Mouse (Mus musculus): ENCODE measurements around the gene Lrrc37a. TPM values are rescaled to one million over a fixed set of nuclear protein-coding genes. Genes with fewer than 3 reads are reported as not detected.
A peak's percentile ranks its signal among the peaks of the same experiment; 100 is the strongest.

The Lrrc37a gene
- polyA plus RNA-seq, 1 experiment from 2014 or later: not detected

DNA sequence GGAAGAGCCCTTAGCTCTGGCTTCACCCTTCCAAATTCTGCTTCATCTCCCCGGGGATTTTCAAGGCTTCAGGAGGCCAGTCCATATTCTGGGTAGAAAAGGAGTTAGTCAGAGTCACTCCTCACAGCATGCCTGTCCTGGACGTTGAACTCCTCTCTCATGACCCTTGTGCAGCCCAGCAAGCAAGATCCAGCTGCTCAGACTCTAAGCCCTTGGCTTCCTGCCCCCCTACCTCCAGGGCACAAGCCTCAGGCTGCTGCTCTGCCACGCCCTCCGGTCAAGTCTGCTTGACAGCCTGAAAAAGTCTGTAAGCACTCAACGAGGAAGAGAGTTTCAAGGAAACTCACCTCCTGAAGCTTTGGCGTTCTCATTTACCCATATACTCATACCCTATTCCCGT, 97.8 kb downstream of the Lrrc37a start:
- Histone ChIP-seq H3K9me3 (ENCODE audit: control insufficient read depth, low read length) (no peaks in the 10 kb centered on the region), H3K27me3 (ENCODE audit: control insufficient read depth, insufficient read depth, low read length) (no peaks in the 10 kb centered on the region), H3K36me3 (ENCODE audit: control insufficient read depth, insufficient read depth, low read length) (peaks cover 1% of the 10 kb centered on the region; the same call in 1 of the 2 replicates), H3K4me2 (ENCODE audit: low read length) (no peak overlapping the region), H3K4me1 (ENCODE audit: control insufficient read depth, insufficient read depth, low read length) (peaks cover 9% of the 10 kb centered on the region), H3K4me3 (replicated peaks; ENCODE audit: low read depth, low read length) (no peak overlapping the region), H3K27ac (replicated peaks; ENCODE audit: low read depth, low read length) (no peak overlapping the region), H3K9ac (replicated peaks; ENCODE audit: low read length) (no peak overlapping the region)
- ATAC-seq (ENCODE audit: low FRiP score, low TSS enrichment): no peak
- no peak for DNase-seq
- WGBS: 80% methylated on average over 7 of the region's 7 CpGs

DNA sequence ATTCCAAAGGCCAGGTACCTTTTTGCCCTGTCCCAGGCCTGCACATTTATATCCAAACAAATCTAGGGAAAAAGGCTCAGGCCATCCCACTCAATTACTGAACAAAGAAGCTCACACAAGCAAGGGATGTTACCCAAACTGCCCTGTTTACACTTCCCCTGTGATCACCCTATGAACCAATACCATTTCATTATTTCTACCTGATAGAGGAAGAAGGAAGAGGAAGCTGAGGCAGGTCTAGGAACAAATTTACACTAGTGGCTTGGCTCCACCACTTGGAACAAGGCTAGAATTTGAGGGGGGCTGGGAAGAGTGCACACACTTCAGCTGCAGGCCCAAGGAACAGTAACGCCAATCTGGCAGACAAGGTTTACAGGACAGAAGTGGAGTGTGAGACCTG, 98.6 kb downstream of the Lrrc37a start:
- ATAC-seq (ENCODE audit: low FRiP score, low TSS enrichment): no peak
- no peaks in the 10 kb centered on the region for H3K9me3 ChIP-seq (ENCODE audit: control insufficient read depth, low read length)
- peaks cover 4% of the 10 kb centered on the region; the same call in 1 of the 2 replicates for H3K36me3 ChIP-seq (ENCODE audit: control insufficient read depth, insufficient read depth, low read length)
- H3K4me1 ChIP-seq (ENCODE audit: control insufficient read depth, insufficient read depth, low read length): peaks cover 1% of the 10 kb centered on the region; the same call in 1 of the 2 replicates
- H3K27ac ChIP-seq (replicated peaks; ENCODE audit: low read depth, low read length): no peak overlapping the region
- H3K9ac ChIP-seq (replicated peaks; ENCODE audit: low read length): no peak overlapping the region
- DNase-seq: no peak
- no peak overlapping the region for H3K4me2 ChIP-seq (ENCODE audit: low read length)
- whole genome bisulfite sequencing: 89% methylated on average over 1 of the region's 1 CpGs
- H3K27me3 ChIP-seq (ENCODE audit: control insufficient read depth, insufficient read depth, low read length): no peaks in the 10 kb centered on the region
- no peak overlapping the region for H3K4me3 ChIP-seq (replicated peaks; ENCODE audit: low read depth, low read length)

DNA sequence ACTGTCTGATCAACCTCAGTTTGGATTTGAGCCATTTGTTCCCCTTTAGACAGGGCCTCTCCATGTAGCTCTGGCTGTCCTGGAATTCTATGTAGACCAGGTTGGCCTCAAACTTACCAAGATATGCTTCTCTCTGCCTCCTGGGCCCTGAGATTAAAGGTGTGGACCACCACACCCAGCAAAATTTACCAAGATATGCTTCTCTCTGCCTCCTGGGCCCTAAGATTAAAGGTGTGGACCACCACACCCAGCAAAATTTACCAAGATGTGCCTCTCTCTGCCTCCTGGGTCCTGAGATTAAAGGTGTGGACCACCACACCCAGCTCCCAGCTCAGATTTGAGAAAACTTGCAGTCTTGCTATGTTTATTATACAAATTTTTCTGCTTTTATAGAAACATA, 99.8 kb downstream of the Lrrc37a start:
- Histone ChIP-seq H3K27me3 (ENCODE audit: control insufficient read depth, insufficient read depth, low read length) (no peaks in the 10 kb centered on the region), H3K9ac (replicated peaks; ENCODE audit: low read length) (no peak overlapping the region), H3K36me3 (ENCODE audit: control insufficient read depth, insufficient read depth, low read length) (peaks cover 4% of the 10 kb centered on the region; the same call in 1 of the 2 replicates), H3K9me3 (ENCODE audit: control insufficient read depth, low read length) (no peaks in the 10 kb centered on the region), H3K4me2 (ENCODE audit: low read length) (no peak overlapping the region), H3K27ac (replicated peaks; ENCODE audit: low read depth, low read length) (no peak overlapping the region), H3K4me1 (ENCODE audit: control insufficient read depth, insufficient read depth, low read length) (no peaks in the 10 kb centered on the region), H3K4me3 (replicated peaks; ENCODE audit: low read depth, low read length) (no peak overlapping the region)
- ATAC-seq (ENCODE audit: low FRiP score, low TSS enrichment) (no peak), DNase-seq (no peak)

DNA sequence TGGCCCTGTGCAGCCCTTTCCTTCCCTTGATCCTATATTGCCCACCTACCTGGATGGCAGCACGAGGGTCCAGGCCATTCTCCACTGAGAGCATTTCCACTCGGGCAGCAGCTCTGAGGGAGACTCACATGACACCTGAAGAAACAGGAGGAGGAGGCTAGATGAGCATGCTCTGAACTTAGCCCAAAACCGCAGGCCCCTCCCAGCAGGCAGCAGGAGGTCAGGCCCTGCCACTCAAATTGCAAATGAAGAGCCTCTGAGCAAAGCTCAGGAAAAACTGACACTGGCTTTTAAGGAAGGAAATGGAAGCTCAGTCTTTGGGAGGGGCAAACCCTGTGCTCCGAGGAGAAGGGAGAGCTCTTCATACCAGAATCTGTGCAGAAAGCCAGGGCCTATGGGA, 100.6 kb downstream of the Lrrc37a start:
- DNase-seq: no peak
- peaks cover 4% of the 10 kb centered on the region; the same call in 1 of the 2 replicates for H3K36me3 ChIP-seq (ENCODE audit: control insufficient read depth, insufficient read depth, low read length)

DNA sequence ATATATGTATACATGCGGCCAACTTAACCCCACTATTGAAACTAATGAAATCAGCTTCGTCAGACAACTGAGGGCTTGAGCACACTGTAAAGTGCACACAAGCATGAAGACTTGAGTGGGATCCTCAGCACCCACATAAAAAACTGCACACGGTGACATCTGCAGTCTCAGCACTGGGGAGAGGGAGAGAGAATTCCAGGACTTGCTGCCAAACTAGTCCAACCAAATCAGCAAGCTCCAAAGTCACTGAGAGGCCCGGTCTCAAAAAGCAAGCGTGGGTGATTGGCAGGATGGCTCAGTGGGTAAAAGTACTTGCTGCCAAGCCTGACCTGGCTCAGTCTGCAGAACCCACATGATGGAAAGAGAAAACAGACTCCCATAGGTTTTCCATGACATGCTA, 101.7 kb downstream of the Lrrc37a start:
- Histone ChIP-seq H3K4me1 (ENCODE audit: control insufficient read depth, insufficient read depth, low read length) (no peaks in the 10 kb centered on the region), H3K27me3 (ENCODE audit: control insufficient read depth, insufficient read depth, low read length) (no peaks in the 10 kb centered on the region), H3K4me3 (replicated peaks; ENCODE audit: low read depth, low read length) (no peak overlapping the region), H3K27ac (replicated peaks; ENCODE audit: low read depth, low read length) (no peak overlapping the region), H3K4me2 (ENCODE audit: low read length) (no peak overlapping the region), H3K36me3 (ENCODE audit: control insufficient read depth, insufficient read depth, low read length) (peaks cover 4% of the 10 kb centered on the region; the same call in 1 of the 2 replicates), H3K9me3 (ENCODE audit: control insufficient read depth, low read length) (no peaks in the 10 kb centered on the region), H3K9ac (replicated peaks; ENCODE audit: low read length) (no peak overlapping the region)
- no peak for ATAC-seq (ENCODE audit: low FRiP score, low TSS enrichment)
- WGBS: 94% methylated on average over 5 of the region's 5 CpGs
- no peak for DNase-seq

More for the DNA sequence above, 100.6 kb downstream of the Lrrc37a start:
- H3K9ac ChIP-seq (replicated peaks; ENCODE audit: low read length): no peak overlapping the region
- no peak for ATAC-seq (ENCODE audit: low FRiP score, low TSS enrichment)
- no peaks in the 10 kb centered on the region for H3K9me3 ChIP-seq (ENCODE audit: control insufficient read depth, low read length)
- H3K4me3 ChIP-seq (replicated peaks; ENCODE audit: low read depth, low read length): no peak overlapping the region
- WGBS: 64% methylated on average over 4 of the region's 4 CpGs
- no peaks in the 10 kb centered on the region for H3K4me1 ChIP-seq (ENCODE audit: control insufficient read depth, insufficient read depth, low read length)
- no peak overlapping the region for H3K27ac ChIP-seq (replicated peaks; ENCODE audit: low read depth, low read length)
- H3K27me3 ChIP-seq (ENCODE audit: control insufficient read depth, insufficient read depth, low read length): no peaks in the 10 kb centered on the region
- H3K4me2 ChIP-seq (ENCODE audit: low read length): no peak overlapping the region

DNA sequence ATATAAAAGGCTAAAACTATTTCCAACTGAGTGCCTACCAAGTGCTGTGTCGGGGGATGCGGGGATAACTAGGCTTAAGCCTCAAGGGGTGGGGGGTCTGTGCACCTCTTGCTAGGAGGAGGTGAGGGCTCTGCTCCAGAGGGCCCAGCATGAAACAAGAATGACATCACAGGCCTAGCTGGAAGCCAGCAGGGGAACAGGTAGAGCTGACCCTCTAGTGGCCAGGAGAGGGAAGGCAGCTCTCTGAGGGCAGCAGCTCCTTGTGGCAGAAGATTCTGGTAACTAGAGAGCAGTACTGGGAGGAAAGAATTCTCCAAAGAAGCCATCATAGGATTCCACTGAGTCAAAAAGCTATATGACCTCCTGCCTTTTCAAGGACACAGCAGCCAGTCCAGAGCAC, 102.2 kb downstream of the Lrrc37a start:
- 55% methylated on average over 2 of the region's 2 CpGs for WGBS
- peak; percentile 47 for DNase-seq
- H3K4me1 ChIP-seq (ENCODE audit: control insufficient read depth, insufficient read depth, low read length): no peaks in the 10 kb centered on the region

More for the DNA sequence above, 102.2 kb downstream of the Lrrc37a start:
- Histone ChIP-seq H3K9me3 (ENCODE audit: control insufficient read depth, low read length) (no peaks in the 10 kb centered on the region), H3K4me2 (ENCODE audit: low read length) (no peak overlapping the region), H3K36me3 (ENCODE audit: control insufficient read depth, insufficient read depth, low read length) (peaks cover 4% of the 10 kb centered on the region; the same call in 1 of the 2 replicates), H3K27me3 (ENCODE audit: control insufficient read depth, insufficient read depth, low read length) (no peaks in the 10 kb centered on the region), H3K9ac (replicated peaks; ENCODE audit: low read length) (no peak overlapping the region), H3K4me3 (replicated peaks; ENCODE audit: low read depth, low read length) (no peak overlapping the region), H3K27ac (replicated peaks; ENCODE audit: low read depth, low read length) (no peak overlapping the region)
- ATAC-seq (ENCODE audit: low FRiP score, low TSS enrichment): no peak

Other genes with a start within 250 kb of the Lrrc37a start
- 3.0 and 3.4 TPM in 2 replicates for gene Map3k14, start 237.1 kb downstream of the Lrrc37a start, polyA plus RNA-seq (2014; fragmentation: Nextera tagmentation; extraction: Ambion mirVana)
- gene Arhgap27, start 140.9 kb downstream of the Lrrc37a start, polyA plus RNA-seq (2014; fragmentation: Nextera tagmentation; extraction: Ambion mirVana): 2.1 and 4.0 TPM in 2 replicates
- gene Plekhm1, start 91.9 kb downstream of the Lrrc37a start, polyA plus RNA-seq (2014; fragmentation: Nextera tagmentation; extraction: Ambion mirVana): 8.0 and 11.6 TPM in 2 replicates
- not detected in 2 replicates for gene Gm884, start 116.5 kb upstream of the Lrrc37a start, polyA plus RNA-seq (2014; fragmentation: Nextera tagmentation; extraction: Ambion mirVana)
- not detected in 2 replicates for gene Lyzl6, start 134.3 kb upstream of the Lrrc37a start, polyA plus RNA-seq (2014; fragmentation: Nextera tagmentation; extraction: Ambion mirVana)
- gene Rprml, start 145.0 kb upstream of the Lrrc37a start, polyA plus RNA-seq (2014; fragmentation: Nextera tagmentation; extraction: Ambion mirVana): 0.71 and 0.88 TPM in 2 replicates
- 62.1 and 96.4 TPM in 2 replicates for gene Gosr2, start 193.3 kb upstream of the Lrrc37a start, polyA plus RNA-seq (2014; fragmentation: Nextera tagmentation; extraction: Ambion mirVana)
- 0.33 and 0.78 TPM in 2 replicates for gene Wnt9b, start 245.2 kb upstream of the Lrrc37a start, polyA plus RNA-seq (2014; fragmentation: Nextera tagmentation; extraction: Ambion mirVana)